Comparison of ENCODE assay signal across 11 mouse cellular contexts in the genomic region with DNA sequence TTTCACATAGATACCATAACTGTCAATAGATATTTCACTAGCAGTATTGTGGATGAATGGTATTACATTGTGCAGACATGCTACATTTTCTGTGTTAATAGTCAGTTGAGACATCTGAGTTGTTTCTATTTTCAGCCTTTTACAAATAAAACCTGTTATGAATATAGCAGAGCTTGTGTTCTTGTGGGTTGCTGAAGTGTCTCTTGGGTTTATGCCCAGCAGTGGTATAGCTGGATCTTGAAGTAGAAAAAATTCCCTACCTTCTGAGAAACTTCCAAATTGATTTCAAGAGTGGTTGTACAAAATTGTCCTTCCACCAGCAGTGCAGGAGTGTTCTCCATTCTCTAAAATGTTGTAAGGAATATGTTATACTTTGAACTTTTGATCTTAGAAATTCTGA.
"Had no signal": no experiment of that assay in that cellular context is flagged by ENCODE, and none has a peak within 500 bp of the region (broad histone marks: within the 10 kb centered on the region; RNA-seq: fewer than 3 reads in every experiment).

No protein-coding gene starts in this region.

- DNase-seq: liver, postnatal 0 days; lung, adult 2 months; lung, postnatal 14 days; lung, postnatal 36 days; right cerebral cortex, postnatal 14 days; thymus, adult 18-20 months; thymus, postnatal 14 days; thymus, postnatal 36 days had no signal

- ATAC-seq: liver, postnatal 0 days; lung, postnatal 0 days; midbrain, embryonic 13.5 days; midbrain, embryonic 15.5 days had no signal
